Mouse (Mus musculus) lung, embryonic 15.5 days (tissue): Measurements from ENCODE around the gene H2-DMa. TPM values are rescaled to one million over a fixed set of nuclear protein-coding genes. Genes with fewer than 3 reads are reported as not detected.
"Not testable (repeated sequence)": the region's sequence is repeated elsewhere in the genome, so short reads cannot be mapped to it uniquely, and the experiment has no call there.

Experiments used
- ATAC-seq: fragments of 200-750 bp; cut with Nextera tagmentation; 2 replicates; pipeline ENCODE4 v1.8.0; 2017; ENCODE audit warnings: moderate number of reproducible peaks, borderline replicate concordance; ENCODE audit not compliant: low FRiP score, low TSS enrichment; ENCODE audit errors: extremely low read depth
- H3K27ac ChIP-seq: fragments of 300-500 bp; sonication (generic); 2 replicates; pipeline ENCODE4 v1.5.1; 2015; ENCODE audit warnings: moderate library complexity, mild to moderate bottlenecking, inconsistent platforms
- H3K27me3 ChIP-seq: fragments of 300-500 bp; sonication (generic); 2 replicates; pipeline ENCODE4 v1.6.1; 2015; ENCODE audit warnings: inconsistent platforms
- H3K36me3 ChIP-seq: fragments of 300-500 bp; sonication (generic); 2 replicates; pipeline ENCODE4 v1.6.1; 2015; ENCODE audit warnings: inconsistent platforms
- H3K4me1 ChIP-seq: fragments of 300-500 bp; sonication (generic); 2 replicates; pipeline ENCODE4 v1.6.1; 2015; ENCODE audit warnings: inconsistent platforms
- H3K4me2 ChIP-seq: fragments of 300-500 bp; sonication (generic); 2 replicates; pipeline ENCODE4 v1.6.1; 2015; ENCODE audit warnings: inconsistent platforms, mild to moderate bottlenecking, moderate library complexity
- H3K4me3 ChIP-seq: fragments of 300-500 bp; sonication (generic); 2 replicates; pipeline ENCODE4 v1.5.1; 2015; ENCODE audit warnings: mild to moderate bottlenecking, inconsistent platforms
- H3K9ac ChIP-seq: fragments of 300-500 bp; sonication (generic); 2 replicates; pipeline ENCODE4 v1.6.1; 2015; ENCODE audit warnings: inconsistent platforms
- H3K9me3 ChIP-seq: fragments of 300-500 bp; sonication (generic); 2 replicates; pipeline ENCODE4 v1.6.1; 2016; ENCODE audit warnings: inconsistent platforms
- WGBS: fragments of 180-500 bp; shearing (Covaris S2); methylation state at CpG from one replicate; pipeline ENCODE4 v1.1.7; 2015; 5-methylcytosine and 5-hydroxymethylcytosine counted together
- polyA plus RNA-seq: library from polyadenylated mRNA; unstranded; fragments of >200 nt; fragmentation: Nextera tagmentation; extraction: Ambion mirVana; gene quantifications from 2 replicates; pipeline ENCODE4 v1.2.1, GENCODE M21; 2015

Gene H2-DMa
- polyA plus RNA-seq, 1 experiment from 2014 or later = 13.8 TPM

DNA sequence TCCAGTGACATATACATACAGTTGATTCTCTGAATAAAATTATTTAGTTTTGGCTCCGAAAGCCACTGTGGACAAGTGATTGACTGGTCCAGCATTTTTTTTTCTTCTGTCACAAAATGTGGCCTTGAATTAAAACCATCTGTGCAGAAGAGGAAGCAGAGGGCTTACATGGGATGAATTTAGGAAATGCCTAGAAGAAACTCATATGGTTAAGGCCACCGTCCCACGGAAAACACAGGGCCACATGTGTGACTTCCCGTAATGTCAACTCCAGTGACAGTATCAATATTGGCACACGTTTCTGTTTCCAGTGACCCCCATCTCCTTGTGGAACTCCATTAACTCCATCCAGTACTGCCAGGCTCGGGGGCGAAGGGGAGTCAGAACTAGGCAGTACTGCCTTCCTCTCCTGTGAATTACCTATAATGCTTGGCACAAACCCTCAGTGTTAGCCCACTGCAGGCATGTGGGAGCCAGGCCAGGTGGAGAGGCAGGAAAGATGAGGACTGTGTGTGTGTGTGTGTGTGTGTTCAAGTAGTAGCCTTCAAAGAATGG lies 23.2 kb downstream of the H2-DMa start:
- H3K4me1 ChIP-seq = peaks cover 19% of the 10 kb centered on the region
- H3K27ac ChIP-seq = peak overlapping the region; percentile 56
- no peaks in the 10 kb centered on the region for H3K36me3 ChIP-seq
- no peaks in the 10 kb centered on the region for H3K9me3 ChIP-seq
- H3K4me3 ChIP-seq = no peak overlapping the region
- H3K4me2 ChIP-seq = peak overlapping the region; percentile 18; the same call in 1 of the 2 replicates
- H3K9ac ChIP-seq = no peak overlapping the region
- peaks cover 38% of the 10 kb centered on the region for H3K27me3 ChIP-seq
- peak; percentile 28; the same call in 1 of the 2 replicates for ATAC-seq
- WGBS = 51% methylated on average over 7 of the region's 7 CpGs

DNA sequence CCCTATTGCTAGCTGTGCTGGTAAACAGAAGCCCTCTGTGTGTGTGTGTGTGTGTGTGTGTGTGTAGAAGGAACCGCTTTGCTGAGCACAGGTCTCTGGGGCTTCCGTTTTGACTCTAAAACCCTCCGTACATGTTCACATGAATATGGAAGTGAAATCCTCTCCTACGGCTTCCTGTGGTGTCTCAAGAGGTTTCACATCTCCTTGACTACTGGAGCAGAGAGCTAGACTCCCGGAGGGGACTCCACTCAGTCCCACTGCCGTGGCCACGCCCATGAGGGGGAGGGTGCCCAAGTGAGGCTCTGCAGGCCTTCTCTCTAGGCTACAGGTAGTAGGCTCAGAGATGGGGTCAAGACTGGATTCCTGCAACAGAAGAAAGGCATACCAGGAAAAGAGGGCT lies 23.7 kb downstream of the H2-DMa start, which contains the start of gene H2-DMb2:
H2-DMb2 (plus strand) TSS at position 275 of the 400 bp plus-strand sequence.
- no peak within 1 kb of the TSS for H3K4me3 ChIP-seq
- peak; percentile 72; the same call in 1 of the 2 replicates for ATAC-seq
- H3K36me3 ChIP-seq = no peaks in the 10 kb centered on the region
- H3K9ac ChIP-seq = no peak within 1 kb of the TSS
- WGBS = 20% methylated on average over 7 of the region's 7 CpGs
- H3K4me2 ChIP-seq = peak within 1 kb of the TSS; percentile 18; the same call in 1 of the 2 replicates
- peak within 1 kb of the TSS; percentile 56 for H3K27ac ChIP-seq
- H3K4me1 ChIP-seq = peaks cover 19% of the 10 kb centered on the region
- H3K9me3 ChIP-seq = no peaks in the 10 kb centered on the region
- peaks cover 33% of the 10 kb centered on the region for H3K27me3 ChIP-seq

DNA sequence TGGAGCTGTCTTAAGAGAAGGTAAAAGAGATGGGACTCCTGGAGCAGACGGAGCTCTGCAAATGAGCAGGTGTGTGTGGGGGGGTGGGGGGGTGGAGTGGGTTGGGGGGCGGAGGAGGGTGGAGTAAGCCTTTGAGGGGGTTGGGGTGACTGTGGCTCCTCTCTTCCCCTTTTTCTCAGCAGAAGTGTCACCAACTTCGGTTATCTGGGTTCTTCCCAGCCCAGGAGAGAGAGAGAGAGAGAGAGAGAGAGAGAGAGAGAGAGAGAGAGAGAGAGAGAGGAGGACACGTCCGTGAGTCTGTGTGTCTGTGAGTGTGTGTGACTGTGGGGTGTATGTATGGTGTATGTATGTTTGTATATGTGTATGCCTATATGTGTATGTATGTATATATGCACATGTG lies 24.1 kb downstream of the H2-DMa start:
- H3K27me3 ChIP-seq = peaks cover 29% of the 10 kb centered on the region
- 51% methylated on average over 4 of the region's 5 CpGs for WGBS

DNA sequence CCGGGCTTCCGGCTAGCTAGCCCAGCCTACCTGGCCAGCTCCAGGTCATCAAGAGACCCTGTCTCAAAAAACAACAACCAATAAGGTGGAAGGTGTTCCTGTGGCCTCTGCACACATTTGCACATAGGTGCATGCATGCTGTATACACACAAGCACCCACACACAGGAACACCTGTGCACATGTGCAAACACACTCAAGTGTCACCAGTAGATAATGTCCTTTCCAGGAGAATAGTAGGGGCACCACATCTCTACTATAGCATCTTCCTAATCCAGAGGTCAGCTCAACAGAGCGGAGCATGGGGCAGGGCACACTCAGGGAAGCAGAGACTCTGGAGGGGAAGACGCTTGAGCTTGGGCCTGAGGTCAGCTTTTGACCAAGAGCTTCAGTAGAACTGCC lies 24.9 kb downstream of the H2-DMa start:
- not testable (repeated sequence) for H3K4me3 ChIP-seq, ATAC-seq, H3K36me3 ChIP-seq, H3K4me2 ChIP-seq, H3K9me3 ChIP-seq, H3K9ac ChIP-seq, H3K27ac ChIP-seq
- peaks cover 22% of the 10 kb centered on the region for H3K27me3 ChIP-seq
- WGBS = 74% methylated on average over 4 of the region's 4 CpGs
- H3K4me1 ChIP-seq = peaks cover 16% of the 10 kb centered on the region

More for the DNA sequence above, 24.1 kb downstream of the H2-DMa start:
- no peak overlapping the region for H3K4me3 ChIP-seq
- no peak overlapping the region for H3K4me2 ChIP-seq
- no peak overlapping the region for H3K9ac ChIP-seq
- ATAC-seq = no peak
- H3K27ac ChIP-seq = no peak overlapping the region
- H3K36me3 ChIP-seq = no peaks in the 10 kb centered on the region
- H3K9me3 ChIP-seq = no peaks in the 10 kb centered on the region
- peaks cover 19% of the 10 kb centered on the region for H3K4me1 ChIP-seq

DNA sequence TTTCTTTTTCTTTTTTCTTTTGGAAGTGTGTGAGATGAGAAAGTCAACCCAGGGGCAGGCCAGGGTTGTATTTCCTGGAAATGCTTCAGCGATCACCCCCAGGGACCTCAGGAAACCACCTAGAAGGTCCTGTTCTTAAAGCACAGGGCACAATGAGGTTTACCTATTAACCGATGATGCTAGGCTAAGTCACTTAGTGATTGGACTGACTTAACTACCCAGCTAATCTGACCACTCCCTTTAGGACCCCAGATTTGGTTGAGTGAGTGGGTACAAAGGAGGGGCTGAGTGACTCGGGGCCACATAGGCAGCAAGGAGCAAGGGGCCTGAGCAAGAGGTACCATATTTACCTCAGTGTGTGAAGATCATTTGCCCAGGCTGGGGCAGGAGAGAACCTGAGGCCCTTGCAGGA lies 25.6 kb downstream of the H2-DMa start:
- H3K27me3 ChIP-seq = peaks cover 16% of the 10 kb centered on the region
- no peak overlapping the region for H3K27ac ChIP-seq
- peaks cover 8% of the 10 kb centered on the region for H3K4me1 ChIP-seq
- 71% methylated on average over 3 of the region's 3 CpGs for WGBS
- H3K36me3 ChIP-seq = no peaks in the 10 kb centered on the region
- H3K9me3 ChIP-seq = no peaks in the 10 kb centered on the region
- H3K4me3 ChIP-seq = no peak overlapping the region
- no peak for ATAC-seq
- H3K4me2 ChIP-seq = no peak overlapping the region
- no peak overlapping the region for H3K9ac ChIP-seq

DNA sequence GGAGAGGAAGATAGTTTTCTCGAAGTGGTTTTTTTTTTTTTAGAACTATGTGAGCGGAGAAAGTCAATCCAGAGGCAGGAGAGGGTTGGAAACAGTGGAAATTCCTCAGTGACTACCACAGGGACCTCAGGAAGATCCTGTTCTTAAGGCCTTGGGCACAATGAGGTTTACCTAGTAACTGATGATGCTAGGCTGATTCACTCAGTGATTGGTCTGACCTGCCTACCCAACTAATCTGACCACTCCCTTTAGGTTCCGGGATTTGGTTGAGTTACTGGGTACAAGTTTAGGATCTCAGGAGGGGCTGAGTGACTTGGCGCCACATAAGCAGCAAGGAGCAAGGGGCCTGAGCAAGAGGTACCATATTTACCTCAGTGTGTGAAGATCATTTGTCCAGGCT lies 33.6 kb downstream of the H2-DMa start, which contains the start of gene H2-DMb1:
H2-DMb1 (plus strand) TSS at position 150 of the 400 bp plus-strand sequence.
- WGBS = 47% methylated on average over 4 of the region's 4 CpGs

DNA sequence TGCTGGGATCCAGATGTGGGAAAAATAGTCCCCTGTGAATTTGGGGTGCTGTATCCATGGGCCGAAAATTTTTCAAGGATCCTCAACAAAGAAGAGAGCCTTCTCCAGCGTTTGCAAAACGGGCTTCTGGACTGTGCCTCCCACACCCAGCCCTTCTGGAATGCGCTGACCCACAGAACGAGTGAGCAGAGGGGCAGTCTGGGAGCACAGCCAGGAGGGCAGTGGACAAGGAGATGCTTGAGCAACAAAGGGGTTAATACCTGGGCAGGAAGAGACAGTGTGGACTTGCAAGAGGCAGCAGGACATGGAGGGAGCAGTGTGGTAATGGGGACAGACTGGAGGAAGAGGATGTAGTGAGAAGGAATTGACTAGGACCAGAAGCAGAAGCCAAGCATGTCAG lies 36.2 kb downstream of the H2-DMa start:
- Histone ChIP-seq H3K36me3 (no peaks in the 10 kb centered on the region), H3K27ac (no peak overlapping the region), H3K9me3 (no peaks in the 10 kb centered on the region), H3K27me3 (no peaks in the 10 kb centered on the region), H3K9ac (no peak overlapping the region), H3K4me2 (no peak overlapping the region), H3K4me3 (no peak overlapping the region), H3K4me1 (no peaks in the 10 kb centered on the region)
- WGBS = 32% methylated on average over 5 of the region's 5 CpGs
- ATAC-seq = no peak

More for the DNA sequence above, 33.6 kb downstream of the H2-DMa start, which contains the start of gene H2-DMb1:
- H3K4me3 ChIP-seq = no peak within 1 kb of the TSS
- H3K36me3 ChIP-seq = no peaks in the 10 kb centered on the region
- H3K9ac ChIP-seq = no peak within 1 kb of the TSS
- 0 out of 2 replicates have a peak, but pooled peaks have one; percentile 35 for ATAC-seq
- no peaks in the 10 kb centered on the region for H3K4me1 ChIP-seq
- H3K4me2 ChIP-seq = no peak within 1 kb of the TSS
- H3K27me3 ChIP-seq = no peaks in the 10 kb centered on the region
- H3K9me3 ChIP-seq = no peaks in the 10 kb centered on the region
- H3K27ac ChIP-seq = no peak within 1 kb of the TSS

DNA sequence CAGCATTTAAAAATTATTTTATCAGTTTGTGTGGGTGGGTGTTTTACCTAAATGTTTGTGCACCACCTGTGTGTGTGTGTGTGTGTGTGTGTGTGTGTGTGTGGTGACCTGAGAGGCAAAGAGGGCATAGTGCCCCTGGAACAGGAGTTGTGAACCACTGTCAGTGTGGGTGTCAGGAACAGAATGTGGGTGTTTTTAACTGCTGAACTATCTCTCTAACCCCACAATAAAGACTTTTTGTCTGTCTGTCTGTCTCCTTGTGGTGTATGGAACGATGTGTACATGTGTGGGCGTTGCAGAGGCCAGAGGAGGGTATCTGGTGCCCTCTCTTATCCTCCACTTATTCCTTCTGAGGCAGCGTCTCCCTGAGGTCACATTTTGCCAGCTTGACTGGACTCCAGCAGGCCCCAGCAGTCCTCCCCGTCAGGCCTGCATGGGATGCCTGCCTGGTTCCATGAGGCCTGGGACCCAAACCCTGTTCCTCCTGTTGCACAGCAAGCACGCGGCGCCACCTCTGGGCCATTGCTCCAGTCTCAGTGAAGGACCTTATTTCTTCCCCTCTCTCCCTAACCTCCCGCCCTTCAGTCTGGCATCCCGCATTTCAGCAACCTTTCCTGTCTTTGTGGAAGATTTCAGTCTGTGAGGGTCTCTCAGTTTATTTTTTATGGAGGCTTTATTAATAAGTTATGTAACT lies 45.0 kb downstream of the H2-DMa start:
- Histone ChIP-seq H3K36me3 (no peaks in the 10 kb centered on the region), H3K9me3 (no peaks in the 10 kb centered on the region), H3K4me3 (no peak overlapping the region), H3K4me2 (no peak overlapping the region), H3K27ac (no peak overlapping the region), H3K27me3 (no peaks in the 10 kb centered on the region), H3K9ac (no peak overlapping the region), H3K4me1 (no peaks in the 10 kb centered on the region)
- 35% methylated on average over 9 of the region's 9 CpGs for WGBS
- ATAC-seq = no peak

DNA sequence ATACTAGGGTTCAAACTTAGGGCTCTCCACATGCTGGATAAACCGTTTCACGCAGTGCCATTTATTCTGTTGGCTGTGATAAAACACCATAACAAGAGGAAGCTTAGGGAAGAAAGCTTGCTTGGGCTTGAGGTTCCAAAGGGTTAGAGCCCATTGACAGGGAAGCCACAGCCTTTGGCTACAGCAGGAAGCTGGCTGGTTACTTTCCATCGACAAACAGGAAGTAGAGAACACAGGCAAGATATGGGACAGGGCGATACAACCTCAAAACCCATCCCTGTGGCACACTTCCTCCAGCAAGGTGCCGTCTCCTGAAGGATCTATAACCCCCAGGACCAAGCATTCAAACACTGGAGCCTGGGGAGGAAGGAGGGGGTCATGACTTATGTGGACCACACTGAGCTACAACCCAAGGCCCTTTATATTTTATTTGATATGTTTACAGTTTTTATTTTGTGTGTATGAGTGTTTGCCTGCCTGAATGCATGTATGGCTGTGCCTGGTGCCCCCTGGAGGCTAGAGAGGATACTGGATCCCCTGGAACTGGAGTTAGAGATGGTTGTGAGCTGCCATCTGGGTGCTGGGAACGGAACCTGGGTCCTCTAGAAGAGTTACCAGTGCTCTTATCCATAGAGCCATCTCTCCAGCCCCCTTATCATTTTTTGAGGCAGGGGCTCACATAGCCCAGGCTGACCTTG lies 45.8 kb downstream of the H2-DMa start:
- no peaks in the 10 kb centered on the region for H3K36me3 ChIP-seq
- no peaks in the 10 kb centered on the region for H3K27me3 ChIP-seq
- no peak overlapping the region for H3K9ac ChIP-seq
- H3K4me3 ChIP-seq = no peak overlapping the region
- no peak overlapping the region for H3K4me2 ChIP-seq
- no peaks in the 10 kb centered on the region for H3K9me3 ChIP-seq
- 72% methylated on average over 6 of the region's 6 CpGs for WGBS
- no peak overlapping the region for H3K27ac ChIP-seq
- no peaks in the 10 kb centered on the region for H3K4me1 ChIP-seq
- no peak for ATAC-seq

DNA sequence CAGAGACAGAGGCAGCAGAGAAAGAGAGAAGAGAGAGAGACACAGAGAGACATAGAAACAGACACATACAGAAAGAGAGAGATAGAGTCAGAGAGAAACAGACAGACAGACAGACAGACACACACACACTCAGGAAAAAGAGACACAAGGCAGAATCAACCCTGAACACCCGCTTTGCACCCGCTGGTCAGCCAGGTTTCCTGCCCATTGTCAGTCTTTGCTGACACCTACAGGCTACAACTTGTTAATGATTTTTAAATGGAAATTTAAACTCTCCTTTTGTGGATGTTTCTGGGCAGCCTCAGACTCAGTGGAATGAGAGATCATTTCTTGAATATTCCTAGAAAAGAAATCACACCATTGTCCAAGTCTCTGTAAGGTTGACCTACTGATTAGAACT lies 49.9 kb downstream of the H2-DMa start:
- no peak overlapping the region for H3K27ac ChIP-seq
- no peak overlapping the region for H3K4me3 ChIP-seq
- WGBS = 1% methylated on average over 2 of the region's 2 CpGs
- no peaks in the 10 kb centered on the region for H3K27me3 ChIP-seq
- no peaks in the 10 kb centered on the region for H3K4me1 ChIP-seq
- H3K9ac ChIP-seq = no peak overlapping the region
- H3K9me3 ChIP-seq = no peaks in the 10 kb centered on the region
- no peak for ATAC-seq
- no peak overlapping the region for H3K4me2 ChIP-seq
- H3K36me3 ChIP-seq = no peaks in the 10 kb centered on the region

DNA sequence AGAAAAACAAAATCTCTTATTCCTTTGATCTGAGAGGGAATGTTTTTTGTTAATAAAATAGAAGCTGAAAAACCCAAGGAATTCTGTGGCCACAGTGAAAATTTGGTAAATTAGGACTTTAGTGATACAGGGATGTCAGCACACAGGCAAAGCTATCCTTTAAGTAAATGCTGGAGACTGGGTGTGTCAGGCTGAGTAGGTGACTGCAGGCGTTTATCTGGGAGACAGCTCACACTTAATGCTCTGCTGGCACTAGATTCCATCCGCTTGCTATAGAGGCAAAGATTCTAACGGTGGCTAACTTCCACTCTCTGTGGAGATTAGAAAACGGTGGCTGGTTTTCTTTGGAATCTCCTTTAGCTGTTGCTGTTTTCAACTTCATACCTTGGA lies 51.1 kb downstream of the H2-DMa start:
- 15% methylated on average over 4 of the region's 4 CpGs for WGBS
- H3K9me3 ChIP-seq = no peaks in the 10 kb centered on the region
- no peaks in the 10 kb centered on the region for H3K36me3 ChIP-seq
- no peaks in the 10 kb centered on the region for H3K27me3 ChIP-seq
- H3K9ac ChIP-seq = no peak overlapping the region
- H3K4me3 ChIP-seq = no peak overlapping the region
- H3K4me1 ChIP-seq = no peaks in the 10 kb centered on the region
- no peak overlapping the region for H3K4me2 ChIP-seq
- no peak for ATAC-seq
- H3K27ac ChIP-seq = no peak overlapping the region
